Mouse (Mus musculus) ES-Bruce4 (cell line): ENCODE data around the gene Slc25a29.

Experiments used
- CTCF ChIP-seq: IDR thresholded peaks from one replicate; pipeline ENCODE4 v1.8.1; 2011; ENCODE audit warnings: low read depth, low read length
- EP300 ChIP-seq: IDR thresholded peaks from 2 replicates; pipeline ENCODE4 v1.6.1; 2011; ENCODE audit warnings: low read depth, low read length; ENCODE audit not compliant: insufficient read depth
- POLR2A ChIP-seq: IDR thresholded peaks from one replicate; pipeline ENCODE4 v1.8.1; 2011; ENCODE audit warnings: low read length; ENCODE audit not compliant: insufficient read depth

- TF ChIP-seq POLR2A (no peak), CTCF (no peak), EP300 (no peak)
Observed at GRCm38 (mm10) chr12:108834337-108834736, 1.3 kb downstream of the Slc25a29 start.
